Mouse (Mus musculus): ENCODE data around the gene Psg17. TPM values are rescaled to one million over a fixed set of nuclear protein-coding genes. Genes with fewer than 3 reads are reported as not detected.

Gene Psg17
- polyA plus RNA-seq, 1 experiment from 2014 or later = not detected

- peak within 1 kb of the TSS; percentile 32; the same call in 1 of the 2 replicates for H3K4me3 ChIP-seq (ENCODE audit: low read length)
- H3K36me3 ChIP-seq (ENCODE audit: control insufficient read depth, insufficient read depth, low read length) = no peaks in the 10 kb centered on the region
- peak within 1 kb of the TSS; percentile 47 for H3K4me2 ChIP-seq (replicated peaks; ENCODE audit: low read depth, low read length)
- no peaks in the 10 kb centered on the region for H3K9me3 ChIP-seq (ENCODE audit: control insufficient read depth, low read length)
- ATAC-seq (ENCODE audit: low FRiP score, low TSS enrichment) = peak; percentile 33; the same call in 1 of the 2 replicates
- 22% methylated on average over 3 of the region's 3 CpGs for WGBS
- H3K4me1 ChIP-seq (ENCODE audit: control insufficient read depth, insufficient read depth, low read length) = 0 out of 2 replicates have a peak, but pooled peaks cover 2% of the 10 kb centered on the region
- H3K27ac ChIP-seq (ENCODE audit: low read depth, low read length) = peak within 1 kb of the TSS; percentile 88
- peak within 1 kb of the TSS; percentile 44 for H3K9ac ChIP-seq (ENCODE audit: low read depth, low read length)
- no peaks in the 10 kb centered on the region for H3K27me3 ChIP-seq (ENCODE audit: control insufficient read depth, insufficient read depth, low read length)
Measured at GRCm38 (mm10) chr7:18839865-18840264, 18.5 kb upstream of the Psg17 start, which contains the start of gene Mill2. Mill2 (plus strand) TSS chr7:18839966.

- Histone ChIP-seq H3K4me2 (replicated peaks; ENCODE audit: low read depth, low read length) (no peak overlapping the region), H3K36me3 (ENCODE audit: control insufficient read depth, insufficient read depth, low read length) (no peaks in the 10 kb centered on the region), H3K4me1 (ENCODE audit: control insufficient read depth, insufficient read depth, low read length) (no peaks in the 10 kb centered on the region), H3K9me3 (ENCODE audit: control insufficient read depth, low read length) (no peaks in the 10 kb centered on the region; the same call in 1 of the 2 replicates), H3K27ac (ENCODE audit: low read depth, low read length) (no peak overlapping the region), H3K9ac (ENCODE audit: low read depth, low read length) (no peak overlapping the region), H3K4me3 (ENCODE audit: low read length) (no peak overlapping the region), H3K27me3 (ENCODE audit: control insufficient read depth, insufficient read depth, low read length) (no peaks in the 10 kb centered on the region)
- no peak for ATAC-seq (ENCODE audit: low FRiP score, low TSS enrichment)
- WGBS = 40% methylated on average over 13 of the region's 13 CpGs
Measured at GRCm38 (mm10) chr7:18832298-18832697, 10.9 kb upstream of the Psg17 start.

- ATAC-seq (ENCODE audit: low FRiP score, low TSS enrichment) = no peak
- H3K9ac ChIP-seq (ENCODE audit: low read depth, low read length) = no peak overlapping the region
- no peak overlapping the region for H3K4me3 ChIP-seq (ENCODE audit: low read length)
- no peaks in the 10 kb centered on the region for H3K27me3 ChIP-seq (ENCODE audit: control insufficient read depth, insufficient read depth, low read length)
- no peaks in the 10 kb centered on the region for H3K4me1 ChIP-seq (ENCODE audit: control insufficient read depth, insufficient read depth, low read length)
- 92% methylated on average over 7 of the region's 7 CpGs for WGBS
- no peaks in the 10 kb centered on the region for H3K36me3 ChIP-seq (ENCODE audit: control insufficient read depth, insufficient read depth, low read length)
- no peak overlapping the region for H3K27ac ChIP-seq (ENCODE audit: low read depth, low read length)
- H3K4me2 ChIP-seq (replicated peaks; ENCODE audit: low read depth, low read length) = no peak overlapping the region
- no peaks in the 10 kb centered on the region; the same call in 1 of the 2 replicates for H3K9me3 ChIP-seq (ENCODE audit: control insufficient read depth, low read length)
Measured at GRCm38 (mm10) chr7:18829545-18829944, 8.1 kb upstream of the Psg17 start.

GRCm38 (mm10) chr7:18828592-18828991, 7.2 kb upstream of the Psg17 start:
- ATAC-seq (ENCODE audit: low FRiP score, low TSS enrichment) = no peak
- H3K36me3 ChIP-seq (ENCODE audit: control insufficient read depth, insufficient read depth, low read length) = no peaks in the 10 kb centered on the region
- H3K27me3 ChIP-seq (ENCODE audit: control insufficient read depth, insufficient read depth, low read length) = no peaks in the 10 kb centered on the region
- WGBS = 73% methylated on average over 9 of the region's 9 CpGs
- no peak overlapping the region for H3K27ac ChIP-seq (ENCODE audit: low read depth, low read length)
- no peak overlapping the region for H3K4me3 ChIP-seq (ENCODE audit: low read length)
- H3K9ac ChIP-seq (ENCODE audit: low read depth, low read length) = no peak overlapping the region
- no peaks in the 10 kb centered on the region; the same call in 1 of the 2 replicates for H3K9me3 ChIP-seq (ENCODE audit: control insufficient read depth, low read length)
- no peaks in the 10 kb centered on the region for H3K4me1 ChIP-seq (ENCODE audit: control insufficient read depth, insufficient read depth, low read length)
- H3K4me2 ChIP-seq (replicated peaks; ENCODE audit: low read depth, low read length) = no peak overlapping the region

GRCm38 (mm10) chr7:18827792-18828546, 6.6 kb upstream of the Psg17 start:
- no peaks in the 10 kb centered on the region for H3K4me1 ChIP-seq (ENCODE audit: control insufficient read depth, insufficient read depth, low read length)
- H3K36me3 ChIP-seq (ENCODE audit: control insufficient read depth, insufficient read depth, low read length) = no peaks in the 10 kb centered on the region
- H3K4me2 ChIP-seq (replicated peaks; ENCODE audit: low read depth, low read length) = no peak overlapping the region
- no peak overlapping the region for H3K27ac ChIP-seq (ENCODE audit: low read depth, low read length)
- 67% methylated on average over 26 of the region's 26 CpGs for WGBS
- no peak for ATAC-seq (ENCODE audit: low FRiP score, low TSS enrichment)
- no peaks in the 10 kb centered on the region for H3K9me3 ChIP-seq (ENCODE audit: control insufficient read depth, low read length)
- H3K9ac ChIP-seq (ENCODE audit: low read depth, low read length) = no peak overlapping the region
- H3K4me3 ChIP-seq (ENCODE audit: low read length) = no peak overlapping the region
- no peaks in the 10 kb centered on the region for H3K27me3 ChIP-seq (ENCODE audit: control insufficient read depth, insufficient read depth, low read length)

- ATAC-seq (ENCODE audit: low FRiP score, low TSS enrichment) = no peak
- H3K4me3 ChIP-seq (ENCODE audit: low read length) = no peak overlapping the region
- H3K27me3 ChIP-seq (ENCODE audit: control insufficient read depth, insufficient read depth, low read length) = no peaks in the 10 kb centered on the region
- H3K27ac ChIP-seq (ENCODE audit: low read depth, low read length) = no peak overlapping the region
- no peak overlapping the region for H3K4me2 ChIP-seq (replicated peaks; ENCODE audit: low read depth, low read length)
- no peaks in the 10 kb centered on the region for H3K4me1 ChIP-seq (ENCODE audit: control insufficient read depth, insufficient read depth, low read length)
- H3K9me3 ChIP-seq (ENCODE audit: control insufficient read depth, low read length) = no peaks in the 10 kb centered on the region
- H3K9ac ChIP-seq (ENCODE audit: low read depth, low read length) = no peak overlapping the region
- no peaks in the 10 kb centered on the region for H3K36me3 ChIP-seq (ENCODE audit: control insufficient read depth, insufficient read depth, low read length)
- 88% methylated on average over 9 of the region's 9 CpGs for WGBS
Measured at GRCm38 (mm10) chr7:18818301-18818700, 3.1 kb downstream of the Psg17 start.

DNA sequence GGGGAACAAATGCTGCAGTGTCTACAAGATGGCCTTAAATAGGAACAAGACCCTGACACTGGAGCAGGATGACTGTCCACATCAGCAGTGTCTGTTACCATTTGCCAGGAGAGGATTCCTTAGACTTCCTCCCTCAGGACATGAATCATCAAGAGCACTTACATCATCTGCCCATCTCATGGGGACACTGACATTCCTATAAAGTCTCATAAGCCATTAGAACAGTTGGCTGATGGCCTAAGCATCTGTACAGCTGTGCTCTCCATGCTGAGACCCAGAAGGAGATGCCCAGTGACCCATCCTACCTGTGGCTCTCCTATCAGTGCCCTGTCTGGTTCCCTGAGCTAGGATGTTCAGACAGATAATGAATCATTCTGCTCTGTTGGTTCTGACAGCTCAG, 17.9 kb downstream of the Psg17 start:
- H3K27me3 ChIP-seq (ENCODE audit: control insufficient read depth, insufficient read depth, low read length) = no peaks in the 10 kb centered on the region
- no peak overlapping the region for H3K4me3 ChIP-seq (ENCODE audit: low read length)
- H3K9me3 ChIP-seq (ENCODE audit: control insufficient read depth, low read length) = no peaks in the 10 kb centered on the region

DNA sequence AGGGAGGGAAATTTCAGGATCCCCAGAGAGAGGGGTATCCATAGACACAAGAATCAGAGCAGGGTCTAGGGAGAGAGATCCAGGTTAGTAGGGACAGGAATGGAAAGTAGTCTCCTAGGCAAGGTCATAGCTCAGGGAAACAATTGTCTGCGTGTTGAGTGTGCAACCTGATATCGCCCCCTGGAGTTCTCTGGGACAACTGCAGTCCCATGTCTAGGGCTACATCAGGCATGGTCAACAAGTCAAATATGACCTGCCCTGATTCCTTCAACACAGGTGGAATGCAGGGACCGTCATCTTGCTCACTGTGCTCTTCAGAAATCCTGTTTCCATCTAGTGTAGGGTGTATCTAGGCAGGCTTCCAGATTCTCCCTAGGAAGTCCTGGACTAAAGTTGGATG, 22.3 kb downstream of the Psg17 start:
- 46% methylated on average over 3 of the region's 3 CpGs for WGBS

More for the DNA sequence above, 17.9 kb downstream of the Psg17 start:
- no peak for ATAC-seq (ENCODE audit: low FRiP score, low TSS enrichment)
- no peak overlapping the region for H3K27ac ChIP-seq (ENCODE audit: low read depth, low read length)
- no peak overlapping the region for H3K9ac ChIP-seq (ENCODE audit: low read depth, low read length)
- no peak overlapping the region for H3K4me2 ChIP-seq (replicated peaks; ENCODE audit: low read depth, low read length)
- H3K4me1 ChIP-seq (ENCODE audit: control insufficient read depth, insufficient read depth, low read length) = no peaks in the 10 kb centered on the region
- no peaks in the 10 kb centered on the region for H3K36me3 ChIP-seq (ENCODE audit: control insufficient read depth, insufficient read depth, low read length)

GRCm38 (mm10) chr7:18798420-18798819, 23.0 kb downstream of the Psg17 start, which contains the start of gene Psg19:
Psg19 (minus strand) TSS chr7:18798520.
- Histone ChIP-seq H3K27ac (ENCODE audit: low read depth, low read length) (no peak within 1 kb of the TSS), H3K4me3 (ENCODE audit: low read length) (no peak within 1 kb of the TSS), H3K36me3 (ENCODE audit: control insufficient read depth, insufficient read depth, low read length) (no peaks in the 10 kb centered on the region), H3K27me3 (ENCODE audit: control insufficient read depth, insufficient read depth, low read length) (no peaks in the 10 kb centered on the region), H3K9me3 (ENCODE audit: control insufficient read depth, low read length) (no peaks in the 10 kb centered on the region), H3K4me1 (ENCODE audit: control insufficient read depth, insufficient read depth, low read length) (no peaks in the 10 kb centered on the region), H3K9ac (ENCODE audit: low read depth, low read length) (no peak within 1 kb of the TSS), H3K4me2 (replicated peaks; ENCODE audit: low read depth, low read length) (no peak within 1 kb of the TSS)
- 91% methylated on average over 1 of the region's 1 CpGs for WGBS
- no peak for ATAC-seq (ENCODE audit: low FRiP score, low TSS enrichment)

More for the DNA sequence above, 22.3 kb downstream of the Psg17 start:
- Histone ChIP-seq H3K36me3 (ENCODE audit: control insufficient read depth, insufficient read depth, low read length) (no peaks in the 10 kb centered on the region), H3K4me3 (ENCODE audit: low read length) (no peak overlapping the region), H3K9me3 (ENCODE audit: control insufficient read depth, low read length) (no peaks in the 10 kb centered on the region), H3K27me3 (ENCODE audit: control insufficient read depth, insufficient read depth, low read length) (no peaks in the 10 kb centered on the region), H3K27ac (ENCODE audit: low read depth, low read length) (no peak overlapping the region), H3K9ac (ENCODE audit: low read depth, low read length) (no peak overlapping the region), H3K4me1 (ENCODE audit: control insufficient read depth, insufficient read depth, low read length) (no peaks in the 10 kb centered on the region), H3K4me2 (replicated peaks; ENCODE audit: low read depth, low read length) (no peak overlapping the region)
- ATAC-seq (ENCODE audit: low FRiP score, low TSS enrichment) = no peak

Data from kidney, embryonic 14.5 days (tissue).